Mouse (Mus musculus): ENCODE data around the gene Suox. TPM values are rescaled to one million over a fixed set of nuclear protein-coding genes. Genes with fewer than 3 reads are reported as not detected.
"Not testable (repeated sequence)": the region's sequence is repeated elsewhere in the genome, so short reads cannot be mapped to it uniquely, and the experiment has no call there.

Suox gene
- polyA plus RNA-seq, 1 experiment from 2014 or later: 11.1 TPM

GRCm38 (mm10) chr10:128623106-128623613 is 50.7 kb downstream of the Suox start:
- not testable (repeated sequence) for H3K9ac ChIP-seq; H3K27me3 ChIP-seq (replicated peaks); H3K9me3 ChIP-seq; ATAC-seq (ENCODE audit: extremely low read depth, insufficient number of reproducible peaks, low FRiP score, low TSS enrichment); H3K4me3 ChIP-seq; H3K27ac ChIP-seq (replicated peaks); H3K4me1 ChIP-seq; H3K4me2 ChIP-seq
- H3K36me3 ChIP-seq: peaks cover 34% of the 10 kb centered on the region
- 69% methylated on average over 4 of the region's 4 CpGs for WGBS

- 83% methylated on average over 4 of the region's 4 CpGs for WGBS
- Histone ChIP-seq H3K9me3 (no peaks in the 10 kb centered on the region), H3K4me3 (no peak overlapping the region), H3K4me2 (no peak overlapping the region), H3K9ac (no peak overlapping the region), H3K36me3 (peaks cover 34% of the 10 kb centered on the region), H3K27ac (replicated peaks) (no peak overlapping the region), H3K4me1 (peaks cover 10% of the 10 kb centered on the region), H3K27me3 (replicated peaks) (no peaks in the 10 kb centered on the region)
- ATAC-seq (ENCODE audit: extremely low read depth, insufficient number of reproducible peaks, low FRiP score, low TSS enrichment): no peak
Observed at GRCm38 (mm10) chr10:128622702-128623101, 51.2 kb downstream of the Suox start.

- Histone ChIP-seq H3K9ac (no peak overlapping the region), H3K4me1 (peaks cover 10% of the 10 kb centered on the region), H3K4me2 (no peak overlapping the region), H3K27ac (replicated peaks) (no peak overlapping the region), H3K27me3 (replicated peaks) (no peaks in the 10 kb centered on the region), H3K9me3 (no peaks in the 10 kb centered on the region), H3K4me3 (no peak overlapping the region), H3K36me3 (peaks cover 34% of the 10 kb centered on the region)
- WGBS: 71% methylated on average over 3 of the region's 3 CpGs
- no peak for ATAC-seq (ENCODE audit: extremely low read depth, insufficient number of reproducible peaks, low FRiP score, low TSS enrichment)
Observed at GRCm38 (mm10) chr10:128621986-128622520, 51.8 kb downstream of the Suox start.

GRCm38 (mm10) chr10:128620241-128620640 is 53.6 kb downstream of the Suox start:
- Histone ChIP-seq H3K4me2 (no peak overlapping the region), H3K4me1 (peaks cover 5% of the 10 kb centered on the region), H3K27ac (replicated peaks) (no peak overlapping the region), H3K9ac (no peak overlapping the region), H3K9me3 (no peaks in the 10 kb centered on the region), H3K36me3 (peaks cover 31% of the 10 kb centered on the region), H3K4me3 (no peak overlapping the region), H3K27me3 (replicated peaks) (no peaks in the 10 kb centered on the region)
- ATAC-seq (ENCODE audit: extremely low read depth, insufficient number of reproducible peaks, low FRiP score, low TSS enrichment): no peak

Other genes with a start within 250 kb of the Suox start
- 55.2 and 57.1 TPM in 2 replicates for gene Smarcc2, start 214.8 kb downstream of the Suox start, polyA plus RNA-seq (2015; fragmentation: Nextera tagmentation; extraction: Ambion mirVana)
- 1,202 and 1,344 TPM in 2 replicates for gene Myl6, start 179.9 kb downstream of the Suox start, polyA plus RNA-seq (2015; fragmentation: Nextera tagmentation; extraction: Ambion mirVana)
- gene Myl6b, start 175.4 kb downstream of the Suox start, polyA plus RNA-seq (2015; fragmentation: Nextera tagmentation; extraction: Ambion mirVana): 3.2 and 4.5 TPM in 2 replicates
- gene Esyt1, start 148.2 kb downstream of the Suox start, polyA plus RNA-seq (2015; fragmentation: Nextera tagmentation; extraction: Ambion mirVana): 17.2 and 17.3 TPM in 2 replicates
- 7.6 and 9.4 TPM in 2 replicates for gene Zc3h10, start 126.3 kb downstream of the Suox start, polyA plus RNA-seq (2015; fragmentation: Nextera tagmentation; extraction: Ambion mirVana)
- gene Rpl41, start 124.8 kb downstream of the Suox start, polyA plus RNA-seq (2015; fragmentation: Nextera tagmentation; extraction: Ambion mirVana): 2,656 and 2,881 TPM in 2 replicates
- 125 and 136 TPM in 2 replicates for gene Pa2g4, start 108.1 kb downstream of the Suox start, polyA plus RNA-seq (2015; fragmentation: Nextera tagmentation; extraction: Ambion mirVana)
- gene Erbb3, start 84.4 kb downstream of the Suox start, polyA plus RNA-seq (2015; fragmentation: Nextera tagmentation; extraction: Ambion mirVana): 3.7 and 4.1 TPM in 2 replicates
- gene Rps26, start 47.3 kb downstream of the Suox start, polyA plus RNA-seq (2015; fragmentation: Nextera tagmentation; extraction: Ambion mirVana): 455 and 482 TPM in 2 replicates
- 1.3 TPM in 2 replicates for gene Ikzf4, start 28.1 kb downstream of the Suox start, polyA plus RNA-seq (2015; fragmentation: Nextera tagmentation; extraction: Ambion mirVana)
- 60.4 and 62.1 TPM in 2 replicates for gene Rab5b, start 22.2 kb upstream of the Suox start, polyA plus RNA-seq (2015; fragmentation: Nextera tagmentation; extraction: Ambion mirVana)
- gene Pmel, start 30.1 kb upstream of the Suox start, polyA plus RNA-seq (2015; fragmentation: Nextera tagmentation; extraction: Ambion mirVana): 1.6 and 2.6 TPM in 2 replicates
- 86.6 and 92.0 TPM in 2 replicates for gene Cdk2, start 31.0 kb upstream of the Suox start, polyA plus RNA-seq (2015; fragmentation: Nextera tagmentation; extraction: Ambion mirVana)
- gene Dgka, start 70.8 kb upstream of the Suox start, polyA plus RNA-seq (2015; fragmentation: Nextera tagmentation; extraction: Ambion mirVana): 4.8 and 5.0 TPM in 2 replicates
- 22.1 and 22.7 TPM in 2 replicates for gene Pym1, start 73.8 kb upstream of the Suox start, polyA plus RNA-seq (2015; fragmentation: Nextera tagmentation; extraction: Ambion mirVana)
- 0.87 and 1.1 TPM in 2 replicates for gene Mmp19, start 116.8 kb upstream of the Suox start, polyA plus RNA-seq (2015; fragmentation: Nextera tagmentation; extraction: Ambion mirVana)
- 35.3 and 38.8 TPM in 2 replicates for gene Dnajc14, start 130.0 kb upstream of the Suox start, polyA plus RNA-seq (2015; fragmentation: Nextera tagmentation; extraction: Ambion mirVana)
- 18.7 and 19.0 TPM in 2 replicates for gene Tmem198b, start 130.3 kb upstream of the Suox start, polyA plus RNA-seq (2015; fragmentation: Nextera tagmentation; extraction: Ambion mirVana)
- 164 and 175 TPM in 2 replicates for gene Sarnp, start 143.3 kb upstream of the Suox start, polyA plus RNA-seq (2015; fragmentation: Nextera tagmentation; extraction: Ambion mirVana)
- 47.2 and 50.0 TPM in 2 replicates for gene Ormdl2, start 147.6 kb upstream of the Suox start, polyA plus RNA-seq (2015; fragmentation: Nextera tagmentation; extraction: Ambion mirVana)
- 2.8 and 3.6 TPM in 2 replicates for gene Gdf11, start 217.6 kb upstream of the Suox start, polyA plus RNA-seq (2015; fragmentation: Nextera tagmentation; extraction: Ambion mirVana)
- 370 and 426 TPM in 2 replicates for gene Cd63, start 226.9 kb upstream of the Suox start, polyA plus RNA-seq (2015; fragmentation: Nextera tagmentation; extraction: Ambion mirVana)
- gene Rdh5, start 248.8 kb upstream of the Suox start, polyA plus RNA-seq (2015; fragmentation: Nextera tagmentation; extraction: Ambion mirVana): 8.9 and 10.3 TPM in 2 replicates
- 199 and 223 TPM in 2 replicates for gene Bloc1s1, start 250.0 kb upstream of the Suox start, polyA plus RNA-seq (2015; fragmentation: Nextera tagmentation; extraction: Ambion mirVana)

Data from heart, embryonic 13.5 days (tissue).